Mouse (Mus musculus): ENCODE measurements at regions not wholly inside any gene's neighbourhood (a gene's known extent, or its start where the extent isn't known, plus 50 kb on each side); places are given as distances from the start of the nearest gene placed in this dataset. TPM values are rescaled to one million over a fixed set of nuclear protein-coding genes. Genes with fewer than 3 reads are reported as not detected.

Small RNA genes in the stretch of these regions (microRNA-seq; reads per million reads assigned to microRNA genes)
- not detected for gene Gm23154 (ENCODE audit: borderline number of aligned reads)
